Mouse (Mus musculus) lung, postnatal 0 days (tissue): Measurements from ENCODE around the gene Dexi.

Source experiments
- CTCF ChIP-seq: IDR thresholded peaks from 2 replicates; pipeline ENCODE4 v1.5.1; 2016; ENCODE audit warnings: antibody characterized with exemption, mild to moderate bottlenecking
- EP300 ChIP-seq: IDR thresholded peaks from 2 replicates; pipeline ENCODE4 v1.6.1; 2016; ENCODE audit warnings: antibody characterized with exemption, mild to moderate bottlenecking, control low read depth

- peak; percentile 83 for TF ChIP-seq CTCF
- no peak for TF ChIP-seq EP300
These were observed 20.0 kb downstream of the Dexi start for GRCm38 (mm10) chr16:10522811-10523210.
